ENCODE assay signal across 8 mouse cellular contexts in the genomic region with DNA sequence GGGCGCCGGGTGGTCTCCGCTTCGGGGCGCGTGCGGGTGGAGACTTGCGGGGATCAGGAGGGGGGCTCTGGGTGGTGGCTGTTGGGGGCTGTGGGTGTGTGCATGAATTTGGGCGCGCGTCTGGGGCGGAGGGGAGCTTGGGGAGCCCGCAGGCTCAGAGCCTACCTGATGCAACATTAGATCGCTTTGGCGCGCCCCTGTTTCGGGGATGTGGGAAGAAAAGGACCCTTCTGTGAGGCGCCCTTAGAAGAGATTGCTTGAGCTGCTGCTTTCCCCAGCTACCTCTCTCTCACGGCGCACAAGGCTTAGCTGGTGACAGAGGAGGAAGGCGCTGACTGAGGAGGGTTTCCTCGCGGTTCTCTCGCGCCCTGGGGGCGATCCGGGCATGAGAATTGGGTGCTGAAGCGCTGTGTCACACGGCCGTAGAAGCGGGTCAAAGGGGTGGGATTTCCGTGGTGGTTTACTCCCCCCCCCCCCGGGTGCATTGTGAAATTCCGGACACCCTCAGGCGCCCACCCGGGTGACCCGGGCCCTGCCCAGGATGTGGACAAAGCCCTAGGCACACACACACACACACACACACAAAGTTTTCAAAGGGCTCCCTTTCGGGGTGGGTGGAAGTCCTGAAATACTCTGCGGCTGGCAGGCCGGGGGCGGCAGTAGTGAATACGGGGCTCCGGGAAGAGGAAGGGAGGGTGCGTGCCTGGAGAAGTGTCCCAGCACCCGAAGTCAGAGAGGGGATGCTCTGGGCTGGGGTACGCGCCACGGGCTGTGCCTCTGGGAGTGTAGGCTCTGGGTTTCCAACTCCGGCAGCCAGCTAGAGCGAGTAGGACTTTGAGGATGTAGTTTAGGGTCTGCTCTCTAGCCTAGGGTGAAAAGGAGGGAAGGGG. TPM values are rescaled to one million over a fixed set of nuclear protein-coding genes. Genes with fewer than 3 reads are reported as not detected.
A peak's percentile ranks its signal among the peaks of the same experiment; 100 is the strongest.
DNase-seq lines count a peak whose midpoint lies in the region; ATAC-seq lines count a peak whose summit lies in the region.

No protein-coding gene starts in this region.

- H3K4me3 ChIP-seq in kidney, embryonic 16.5 days (ENCODE audit: low read length), result peak overlapping the region; percentile 81
- H3K4me3 ChIP-seq in liver, embryonic 16.5 days (ENCODE audit: low read depth, low read length), result peak overlapping the region; percentile 66
- H3K4me3 ChIP-seq in neural tube, embryonic 11.5 days (ENCODE audit: low read depth, low read length), result peak overlapping the region; percentile 87

- H3K9ac ChIP-seq in kidney, embryonic 16.5 days (replicated peaks; ENCODE audit: low read length), result peak overlapping the region; percentile 87
- peak overlapping the region; percentile 65 for H3K9ac ChIP-seq in liver, embryonic 16.5 days (ENCODE audit: low read depth, low read length)
- H3K9ac ChIP-seq in neural tube, embryonic 11.5 days (ENCODE audit: low read length), result peak overlapping the region; percentile 92

- 0% methylated on average over 49 of the region's 50 CpGs for WGBS in kidney, embryonic 16.5 days
- under 1% methylated on average over 50 of the region's 50 CpGs for WGBS in liver, embryonic 16.5 days (ENCODE audit: insufficient replicate concordance)
- under 1% methylated on average over 48 of the region's 50 CpGs for WGBS in neural tube, embryonic 11.5 days

- peak overlapping the region; percentile 92 for H3K4me2 ChIP-seq in kidney, embryonic 16.5 days (replicated peaks; ENCODE audit: low read depth, low read length)
- peak overlapping the region; percentile 85 for H3K4me2 ChIP-seq in liver, embryonic 16.5 days (ENCODE audit: low read depth, low read length)
- H3K4me2 ChIP-seq in neural tube, embryonic 11.5 days (ENCODE audit: low read depth), result peak overlapping the region; percentile 94

- H3K27me3 ChIP-seq in kidney, embryonic 16.5 days (ENCODE audit: insufficient read depth, low read length), result no peaks in the 10 kb centered on the region
- H3K27me3 ChIP-seq in liver, embryonic 16.5 days (ENCODE audit: control insufficient read depth, insufficient read depth, low read depth, low read length), result no peaks in the 10 kb centered on the region
- H3K27me3 ChIP-seq in neural tube, embryonic 11.5 days (ENCODE audit: control insufficient read depth, insufficient read depth, low read length), result no peaks in the 10 kb centered on the region

- peak; percentile 27 for DNase-seq in urinary bladder, adult 2 months (ENCODE audit: low spot score)
- no peak for DNase-seq in urinary bladder, postnatal 10 days (ENCODE audit: low spot score)
- peak; percentile 48 to 54 for DNase-seq in cerebellum, postnatal 25 days
- DNase-seq in neural tube, embryonic 11.5 days (ENCODE audit: low spot score), result peak; percentile 75
- DNase-seq in thymus, postnatal 0 days (ENCODE audit: low spot score), result peak; percentile 64

- H3K9me3 ChIP-seq in kidney, embryonic 16.5 days (ENCODE audit: low read length), result no peaks in the 10 kb centered on the region
- H3K9me3 ChIP-seq in liver, embryonic 16.5 days (replicated peaks; ENCODE audit: control insufficient read depth, low read length), result no peaks in the 10 kb centered on the region
- H3K9me3 ChIP-seq in neural tube, embryonic 11.5 days (ENCODE audit: control insufficient read depth, low read length), result no peaks in the 10 kb centered on the region

- H3K36me3 ChIP-seq in kidney, embryonic 16.5 days (ENCODE audit: insufficient read depth, low read length), result no peaks in the 10 kb centered on the region
- H3K36me3 ChIP-seq in liver, embryonic 16.5 days (ENCODE audit: control insufficient read depth, insufficient read depth), result no peaks in the 10 kb centered on the region
- no peaks in the 10 kb centered on the region for H3K36me3 ChIP-seq in neural tube, embryonic 11.5 days (ENCODE audit: control insufficient read depth, insufficient read depth, low read length)

- peak overlapping the region; percentile 82 for H3K27ac ChIP-seq in kidney, embryonic 16.5 days (ENCODE audit: low read length)
- H3K27ac ChIP-seq in liver, embryonic 16.5 days (ENCODE audit: low read length), result peak overlapping the region; percentile 10; the same call in 1 of the 2 replicates
- peak overlapping the region; percentile 90 for H3K27ac ChIP-seq in neural tube, embryonic 11.5 days (ENCODE audit: low read depth, low read length)

- H3K4me1 ChIP-seq in kidney, embryonic 16.5 days (ENCODE audit: insufficient read depth, low read length), result peaks cover 58% of the 10 kb centered on the region
- peaks cover 10% of the 10 kb centered on the region for H3K4me1 ChIP-seq in liver, embryonic 16.5 days (ENCODE audit: control insufficient read depth, low read depth, low read length)
- peaks cover 41% of the 10 kb centered on the region for H3K4me1 ChIP-seq in neural tube, embryonic 11.5 days (ENCODE audit: control insufficient read depth, insufficient read depth, low read length)

- peak; percentile 47 for ATAC-seq in granulocyte monocyte progenitor cell, adult 5-6 weeks (replicated peaks; ENCODE audit: poor library complexity, severe bottlenecking)
- peak; percentile 27 for ATAC-seq in kidney, embryonic 16.5 days (ENCODE audit: low FRiP score, low TSS enrichment)
- peak; percentile 12 for ATAC-seq in liver, embryonic 16.5 days (ENCODE audit: low read depth)
- ATAC-seq in neural tube, embryonic 11.5 days (ENCODE audit: insufficient read depth, low FRiP score, low TSS enrichment), result peak; percentile 68

RNA-seq across cellular contexts. Expression of gene Sept11, which starts 0.6 kb away (rescaled TPM):
- polyA plus RNA-seq in urinary bladder, adult 2 months (2012; rRNA removed), result 27.9 and 30.9 TPM in 2 replicates
- 89.0 and 103 TPM in 2 replicates for total RNA-seq in granulocyte monocyte progenitor cell, adult 5-6 weeks (2014; fragmentation: Nextera tagmentation)
- 67.7 and 70.7 TPM in 2 replicates for total RNA-seq in granulocyte monocyte progenitor cell, adult 5-6 weeks (2017)
- polyA plus RNA-seq in kidney, embryonic 16.5 days (2015; fragmentation: Nextera tagmentation; extraction: Ambion mirVana), result 216 and 232 TPM in 2 replicates
- polyA plus RNA-seq in liver, embryonic 16.5 days (2015; fragmentation: Nextera tagmentation; extraction: Ambion mirVana), result 20.4 and 21.4 TPM in 2 replicates
- 276 and 289 TPM in 2 replicates for polyA plus RNA-seq in neural tube, embryonic 11.5 days (2014; fragmentation: Nextera tagmentation; extraction: Ambion mirVana)
- 59.9 and 61.0 TPM in 2 replicates for polyA plus RNA-seq in thymus, postnatal 0 days (2015; fragmentation: Nextera tagmentation; extraction: Ambion mirVana)

RNA-seq across cellular contexts. Expression of gene Sowahb, which starts 49.1 kb away (rescaled TPM):
- 2.1 and 2.3 TPM in 2 replicates for polyA plus RNA-seq in urinary bladder, adult 2 months (2012; rRNA removed)
- not detected in 2 replicates for total RNA-seq in granulocyte monocyte progenitor cell, adult 5-6 weeks (2014; fragmentation: Nextera tagmentation)
- total RNA-seq in granulocyte monocyte progenitor cell, adult 5-6 weeks (2017), result not detected in 2 replicates
- polyA plus RNA-seq in kidney, embryonic 16.5 days (2015; fragmentation: Nextera tagmentation; extraction: Ambion mirVana), result 1.4 and 1.7 TPM in 2 replicates
- 1.1 and 1.4 TPM in 2 replicates for polyA plus RNA-seq in liver, embryonic 16.5 days (2015; fragmentation: Nextera tagmentation; extraction: Ambion mirVana)
- polyA plus RNA-seq in neural tube, embryonic 11.5 days (2014; fragmentation: Nextera tagmentation; extraction: Ambion mirVana), result 0.41 and 0.58 TPM in 2 replicates
- polyA plus RNA-seq in thymus, postnatal 0 days (2015; fragmentation: Nextera tagmentation; extraction: Ambion mirVana), result 0.35 and 0.42 TPM in 2 replicates

Comparison
In these comparisons a context has a peak if more than half of its experiments do, and no peak if none do; other contexts are left out.
1. ATAC-seq: peak in every context shown above with its lines; median percentile 68 in neural tube, embryonic 11.5 days; 47 in granulocyte monocyte progenitor cell, adult 5-6 weeks; 27 in kidney, embryonic 16.5 days; 12 in liver, embryonic 16.5 days.
2. H3K27ac ChIP-seq: peak in every context shown above with its lines; median percentile 90 in neural tube, embryonic 11.5 days; 82 in kidney, embryonic 16.5 days; 10 in liver, embryonic 16.5 days.